Mouse (Mus musculus) T-helper 1 cell (primary cell): ENCODE measurements at regions not wholly inside any gene's neighbourhood (a gene's known extent, or its start where the extent isn't known, plus 50 kb on each side); places are given as distances from the start of the nearest gene placed in this dataset.

ENCODE experiments used
- in situ Hi-C: fragments of 300-600 bp; cut with MboI, MseI; formaldehyde crosslinking; loops from one replicate; pipeline ENCODE4 v1.15.1; 2025; ENCODE audit warnings: high pct_unique_total_duplicates

DNA sequence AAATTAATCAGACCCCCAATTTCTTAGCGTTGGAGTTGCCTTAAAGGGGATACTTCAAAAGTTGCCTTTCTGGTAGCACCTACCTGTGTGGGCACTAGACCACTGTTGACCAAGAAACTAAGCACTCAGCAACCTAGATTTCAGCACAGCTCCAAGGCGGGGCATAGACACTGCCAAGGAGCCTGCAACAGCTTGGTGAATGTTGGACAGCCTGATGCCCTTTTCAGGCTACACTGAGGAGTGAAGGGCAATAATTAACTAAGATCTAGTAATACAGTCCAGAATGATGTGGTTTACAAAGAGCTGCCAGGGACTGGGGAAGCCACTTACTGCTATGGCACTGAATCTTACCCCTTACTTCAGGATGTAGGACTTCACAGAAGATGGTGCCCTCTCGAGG, 304.9 kb downstream of the Satb1 start:
- in situ Hi-C loops = no loop called here

DNA sequence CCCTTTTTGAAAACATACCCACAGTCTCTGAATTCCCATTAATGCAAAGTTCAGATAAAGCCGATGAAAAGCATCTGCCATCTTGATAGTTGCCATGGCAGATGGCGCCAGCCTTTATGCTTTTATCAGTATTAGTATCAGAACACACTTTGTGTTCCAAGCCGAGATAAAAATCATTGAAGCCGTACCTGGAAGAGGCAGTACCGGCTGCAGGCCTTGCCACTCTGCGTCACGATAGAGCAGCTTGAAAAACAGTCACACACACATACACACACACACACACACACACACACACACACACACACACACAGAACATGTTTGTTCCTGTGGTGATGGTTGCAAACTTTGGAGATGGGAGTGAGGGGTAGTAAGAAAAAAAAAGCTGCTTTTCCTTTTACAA, 306.2 kb downstream of the Satb1 start:
- in situ Hi-C loops = no loop called here

DNA sequence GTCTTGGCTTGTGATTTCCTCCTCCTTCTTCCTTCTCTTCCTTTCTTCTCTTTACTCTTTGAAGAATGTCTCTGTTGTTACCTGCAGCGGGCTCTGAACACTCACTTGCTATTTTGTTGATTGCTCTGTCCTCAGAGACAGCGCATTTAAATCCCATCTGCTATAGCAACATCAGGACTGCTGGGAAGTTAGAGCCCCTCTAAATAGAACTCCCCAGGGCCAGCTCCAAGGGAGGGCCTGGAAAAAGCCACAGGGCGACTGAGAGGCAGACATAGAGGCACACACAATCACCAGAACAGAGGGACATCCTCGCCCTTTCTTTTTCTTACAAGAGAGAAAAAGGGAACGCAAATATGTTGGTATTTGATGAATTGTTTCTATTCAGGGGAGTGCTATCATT, 306.6 kb downstream of the Satb1 start:
- in situ Hi-C loops = no loop called here

DNA sequence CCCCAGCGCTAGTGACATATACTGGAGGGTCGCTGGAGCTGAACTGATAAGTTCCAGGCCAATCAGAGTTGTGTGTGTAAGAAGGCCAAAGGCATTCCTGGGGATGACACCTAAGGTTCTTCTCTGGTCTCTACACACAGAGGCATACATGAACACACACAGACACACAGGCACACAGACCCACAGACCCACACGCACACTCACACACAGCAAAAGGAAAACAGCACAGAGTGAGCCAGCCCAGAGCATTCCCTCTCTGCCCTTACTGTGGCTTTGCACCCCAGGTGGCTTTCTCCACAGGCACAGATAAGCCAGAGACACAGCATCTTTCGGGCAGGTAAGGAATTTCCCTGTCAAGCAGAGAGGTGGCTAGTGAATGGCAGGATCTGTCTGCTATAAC, 307.1 kb downstream of the Satb1 start:
- in situ Hi-C loops = no loop called here

DNA sequence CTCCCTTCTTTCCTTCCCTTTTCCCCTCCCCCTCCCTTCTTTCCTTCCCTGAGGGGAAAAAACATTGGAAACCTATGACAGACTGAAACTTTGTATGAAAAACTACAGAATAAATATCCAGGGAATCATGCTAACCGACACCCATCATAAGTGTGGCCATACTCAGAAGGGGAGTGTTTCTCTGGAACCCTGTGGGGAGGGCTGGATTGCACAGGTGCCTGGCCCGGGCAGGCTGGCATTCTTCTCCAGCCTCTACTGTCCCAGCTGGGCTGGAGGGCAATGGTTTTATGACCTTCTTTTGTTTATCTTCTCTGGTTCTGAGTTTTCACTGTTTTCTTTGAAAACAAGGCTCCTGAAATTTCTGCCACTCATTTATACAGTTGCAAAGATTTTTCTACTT, 307.9 kb downstream of the Satb1 start:
- in situ Hi-C loops = no loop called here

DNA sequence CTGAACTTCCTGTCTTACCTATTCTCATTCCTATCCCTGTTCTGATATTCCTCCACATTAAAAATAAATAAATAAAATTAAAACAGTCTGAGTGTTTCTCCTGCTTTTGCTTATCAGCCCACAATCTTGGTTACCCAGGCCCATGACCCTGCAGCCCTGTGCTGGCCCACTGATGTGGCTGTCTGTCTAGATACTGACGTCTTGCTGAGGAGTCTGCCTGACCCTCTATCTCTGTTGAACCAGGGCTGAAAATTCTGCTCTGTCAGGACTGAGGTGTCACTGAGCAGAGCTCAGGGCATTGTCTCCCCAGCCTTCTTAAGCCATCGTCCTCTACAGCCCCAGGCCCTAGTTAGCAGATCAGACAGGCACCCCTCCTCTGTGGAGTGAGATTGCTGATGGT, 321.2 kb downstream of the Satb1 start:
- in situ Hi-C loops = no loop called here

DNA sequence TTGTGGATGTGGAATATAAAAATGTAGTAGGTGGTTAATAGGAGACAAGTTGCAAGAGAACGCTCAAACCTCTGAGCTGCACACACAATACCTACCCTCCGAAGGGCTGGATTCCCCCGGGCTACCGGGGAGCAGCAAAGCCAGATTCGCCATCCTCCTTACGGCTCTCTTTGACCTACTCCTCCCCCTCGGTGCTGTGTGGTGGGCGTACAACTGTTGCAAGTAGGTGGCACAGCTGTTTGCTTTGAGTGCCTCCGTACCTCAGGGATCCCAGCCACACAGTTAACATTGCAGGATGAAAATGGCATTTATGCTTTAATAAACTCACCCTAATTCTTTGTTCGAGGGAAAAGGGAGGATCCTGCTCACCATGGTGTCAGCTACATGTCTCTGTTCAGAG, 321.6 kb upstream of the Tbc1d5 start:
- in situ Hi-C loops = no loop called here

DNA sequence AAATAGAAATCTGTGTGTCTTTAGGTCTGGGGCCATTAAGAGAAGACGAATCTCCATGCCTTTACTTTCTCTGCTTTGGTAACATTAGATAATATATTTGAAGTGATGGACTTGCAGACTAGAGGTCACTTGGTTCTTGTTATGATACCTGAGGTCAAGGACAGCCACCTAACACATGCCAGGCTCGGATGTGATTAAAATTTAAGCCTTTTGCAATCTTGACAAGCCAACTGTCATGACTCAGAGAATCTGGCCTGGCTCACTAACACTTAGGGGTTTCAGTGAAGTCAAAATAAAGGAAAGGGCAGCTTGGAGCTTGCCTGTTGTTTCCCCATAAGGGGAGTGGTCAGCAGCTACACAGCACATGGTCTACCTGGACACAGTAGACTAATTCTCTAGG, 320.4 kb upstream of the Tbc1d5 start:
- in situ Hi-C loops = no loop called here

DNA sequence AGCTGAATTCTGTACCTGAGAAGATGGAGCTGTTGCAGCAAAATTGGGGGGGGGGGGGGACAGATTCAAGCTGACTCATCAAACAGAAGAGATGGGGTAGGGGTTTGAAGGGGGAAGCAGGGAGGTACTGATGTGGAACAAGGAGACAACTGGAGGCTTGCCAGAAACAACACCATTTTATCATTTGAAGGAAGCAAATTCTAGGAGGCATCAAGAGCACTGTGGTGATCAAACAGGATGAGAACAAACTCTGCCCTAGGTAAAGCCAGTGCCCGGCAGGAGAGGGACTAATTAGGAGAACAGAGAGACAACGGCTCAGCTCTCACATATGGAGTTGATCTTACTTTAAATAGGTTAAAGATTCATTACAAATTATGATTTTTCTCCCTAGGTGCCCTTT, 315.9 kb upstream of the Tbc1d5 start:
- in situ Hi-C loops = no loop called here

DNA sequence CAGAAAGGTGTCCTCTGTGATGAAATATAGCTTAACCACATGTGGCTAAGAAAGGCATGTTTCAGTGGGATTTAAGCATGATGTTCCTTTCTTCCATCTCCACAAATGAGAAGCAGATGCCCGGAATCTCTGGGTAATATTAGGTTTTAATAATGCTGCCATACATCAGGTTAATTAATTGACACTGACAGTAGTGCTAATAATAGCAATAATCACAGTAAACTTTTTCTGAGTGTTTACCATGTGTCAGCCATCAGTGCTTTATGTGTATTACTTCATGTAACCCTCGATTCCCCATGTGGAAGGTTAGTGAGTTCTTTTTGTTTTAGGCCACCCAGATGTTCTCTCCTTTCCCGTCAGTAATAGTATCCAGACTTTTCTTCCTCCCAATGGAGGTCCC, 310.2 kb upstream of the Tbc1d5 start:
- in situ Hi-C loops = no loop called here

DNA sequence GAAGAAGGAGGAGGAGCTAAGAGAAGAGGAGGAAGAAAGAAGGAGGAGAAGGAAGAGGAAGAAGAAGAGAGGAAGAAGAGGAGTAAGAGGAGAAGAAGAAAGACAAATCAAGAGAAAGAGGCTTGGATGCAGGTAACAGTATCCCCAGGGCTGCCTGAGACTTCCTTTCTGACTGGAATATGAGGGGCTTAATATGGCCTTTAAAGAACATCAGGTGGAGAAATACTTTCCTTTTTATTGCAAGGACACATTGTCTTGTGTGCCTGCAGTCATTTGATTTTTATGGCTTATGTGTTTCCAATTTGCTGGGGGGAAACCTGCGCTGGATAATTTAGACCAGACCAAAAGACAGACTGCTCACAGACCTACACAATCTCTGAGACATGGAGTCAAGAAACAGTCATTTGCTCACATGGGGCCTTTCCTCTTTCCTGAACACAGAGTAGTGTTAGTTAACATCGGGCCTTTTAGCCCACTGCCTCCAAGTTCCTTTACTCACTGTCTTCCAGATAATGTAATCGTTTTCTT, 308.8 kb upstream of the Tbc1d5 start:
- in situ Hi-C loops = no loop called here

DNA sequence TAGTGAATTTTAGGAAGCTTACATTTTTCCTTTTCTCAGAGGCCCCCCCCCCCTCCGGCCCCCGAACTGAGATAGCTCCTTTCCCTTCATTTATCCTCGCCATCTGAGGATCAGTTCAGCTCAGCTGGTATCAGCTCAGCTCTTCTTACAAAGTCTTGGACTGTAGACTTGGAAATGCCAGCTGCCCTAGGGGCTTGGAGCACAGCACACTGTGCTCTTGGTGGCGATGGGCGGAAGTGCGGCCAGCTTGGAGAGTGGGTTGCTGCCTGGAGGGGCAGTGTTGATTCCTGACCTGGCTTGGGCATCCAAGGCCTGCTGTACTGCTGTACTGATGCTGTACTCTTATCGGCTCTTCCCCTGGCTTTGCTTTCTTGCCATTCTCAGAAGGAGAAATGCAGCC, 298.7 kb upstream of the Tbc1d5 start:
- in situ Hi-C loops = no loop called here

DNA sequence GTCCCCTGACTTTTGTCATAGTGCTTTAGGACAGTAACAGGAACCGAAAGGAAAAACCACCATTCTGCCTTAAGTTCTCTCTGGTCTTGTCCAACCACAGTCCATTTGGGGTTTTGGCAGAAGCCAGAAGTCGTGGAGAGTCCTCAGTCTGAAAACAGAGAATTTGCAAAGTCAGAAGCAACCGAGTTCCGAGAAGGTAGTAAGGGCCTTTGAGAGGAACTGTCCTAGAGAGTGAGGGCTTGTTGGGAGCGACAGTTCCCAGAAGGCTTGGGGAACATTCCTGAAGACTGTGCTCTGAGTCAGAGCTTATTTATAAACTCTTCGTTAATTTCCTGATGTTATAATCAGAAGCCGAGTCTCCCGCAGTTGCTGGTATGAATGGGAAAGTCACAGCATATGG, 298.3 kb upstream of the Tbc1d5 start:
- in situ Hi-C loops = no loop called here

DNA sequence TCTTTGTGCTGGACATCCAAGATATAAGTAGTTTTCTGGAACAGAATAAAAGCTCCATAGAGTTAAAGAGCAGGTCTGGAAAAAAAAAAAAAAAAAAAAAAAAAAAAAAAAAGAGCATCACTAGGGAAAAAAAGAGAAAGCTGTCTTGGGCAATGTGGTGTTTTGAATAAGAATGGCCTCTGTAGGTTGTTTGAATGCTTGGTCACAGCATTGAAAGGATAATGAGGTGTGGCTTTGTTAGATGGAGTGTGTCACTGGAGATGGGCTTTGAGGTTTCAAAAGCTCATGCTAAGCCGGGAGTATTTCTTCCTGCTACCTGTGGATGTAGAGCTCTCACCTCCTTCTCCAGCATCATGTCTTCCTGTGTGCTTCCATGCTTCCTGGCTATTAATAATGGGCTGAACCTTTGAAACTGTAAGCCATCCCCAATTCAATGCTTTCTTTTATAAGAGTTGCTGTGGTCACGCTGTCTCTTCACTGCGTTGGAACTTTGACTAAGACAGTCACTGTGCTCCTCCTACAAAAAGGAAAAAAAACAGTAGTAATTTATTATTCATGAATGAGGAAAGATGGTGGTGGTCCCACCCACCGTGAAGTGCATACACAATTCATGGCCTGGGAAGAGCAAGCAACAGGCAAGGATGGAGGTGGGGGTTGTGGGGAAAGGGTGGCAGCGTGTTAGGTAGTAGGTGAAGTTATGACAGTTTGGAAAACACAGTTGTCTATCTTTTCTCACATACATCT, 283.2 kb upstream of the Tbc1d5 start:
- in situ Hi-C loops = no loop called here

DNA sequence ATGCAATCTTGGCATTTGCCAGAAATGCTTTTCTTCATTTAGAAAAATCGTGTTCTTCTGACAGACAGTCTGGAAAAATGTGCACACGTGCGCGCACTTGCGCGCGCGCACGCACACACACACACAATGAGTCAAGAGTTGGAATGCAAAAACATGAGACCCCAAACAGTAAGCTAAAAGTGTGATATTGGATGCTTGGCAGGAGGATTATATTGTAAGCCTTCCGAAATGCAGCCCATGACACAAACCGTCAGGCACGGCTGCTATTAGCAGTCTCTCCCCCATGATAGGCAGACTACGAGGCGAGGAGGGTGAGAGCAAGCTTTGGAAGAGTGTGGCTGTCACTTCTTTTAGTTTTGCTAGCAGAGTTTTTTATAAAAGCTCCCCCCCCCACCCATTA, 282.1 kb upstream of the Tbc1d5 start:
- in situ Hi-C loops = no loop called here

DNA sequence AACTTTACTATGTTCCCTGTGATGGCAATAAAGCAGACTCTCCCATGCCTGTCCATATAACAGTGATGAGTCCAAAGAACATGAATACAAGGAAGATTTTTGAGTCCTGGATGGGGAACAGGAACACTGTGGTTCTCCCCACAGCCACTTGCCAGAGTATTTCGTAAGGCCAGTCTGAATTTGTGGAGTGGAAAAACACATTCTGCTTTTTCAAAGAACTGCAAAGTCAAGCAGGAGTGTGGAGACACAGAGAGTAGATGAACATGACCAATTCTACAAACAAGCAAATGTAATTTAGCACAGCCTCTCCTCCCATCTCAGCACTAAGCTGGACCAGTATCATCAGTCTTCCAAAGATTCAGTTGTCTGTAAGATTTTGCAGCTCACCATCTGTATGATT, 280.0 kb upstream of the Tbc1d5 start:
- in situ Hi-C loops = no loop called here

DNA sequence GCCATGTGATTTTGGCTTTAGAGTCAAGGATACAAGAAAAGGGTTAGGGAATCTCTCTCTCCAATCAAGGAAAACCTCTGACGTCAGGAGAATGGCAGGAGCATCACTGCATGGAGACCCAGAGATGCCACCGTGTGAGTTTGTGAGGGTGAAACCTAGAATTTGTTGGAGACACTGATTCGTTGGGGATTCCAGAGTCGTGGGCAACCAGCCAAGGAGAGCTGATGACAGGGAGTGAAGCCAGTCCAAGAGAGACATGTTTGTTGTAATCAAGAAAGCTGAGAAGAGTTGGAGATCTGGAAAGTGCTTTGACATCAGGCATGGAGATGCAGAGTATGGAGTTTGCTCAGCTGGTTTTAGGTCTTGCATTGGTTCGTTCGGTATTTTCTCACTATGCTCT, 236.6 kb upstream of the Tbc1d5 start:
- in situ Hi-C loops = no loop called here

DNA sequence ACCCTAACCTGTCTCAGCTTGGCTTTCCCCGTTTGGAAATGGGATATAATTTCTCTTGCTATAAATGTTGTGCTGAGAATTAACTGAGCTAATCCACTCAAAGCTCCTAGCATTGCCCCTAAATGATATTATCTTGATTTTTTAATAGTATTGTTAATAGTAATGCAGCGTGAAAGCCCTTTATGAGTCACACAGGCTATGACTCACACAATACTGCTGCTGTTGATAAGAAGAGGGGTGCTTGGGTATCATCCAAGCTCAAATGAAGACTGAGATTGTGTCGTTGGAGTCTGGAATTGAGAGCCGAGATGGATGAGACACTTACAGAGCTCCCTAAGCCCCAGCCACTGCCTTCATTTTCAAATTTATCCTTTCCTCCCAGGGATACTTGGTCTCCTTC, 235.2 kb upstream of the Tbc1d5 start:
- in situ Hi-C loops = no loop called here

DNA sequence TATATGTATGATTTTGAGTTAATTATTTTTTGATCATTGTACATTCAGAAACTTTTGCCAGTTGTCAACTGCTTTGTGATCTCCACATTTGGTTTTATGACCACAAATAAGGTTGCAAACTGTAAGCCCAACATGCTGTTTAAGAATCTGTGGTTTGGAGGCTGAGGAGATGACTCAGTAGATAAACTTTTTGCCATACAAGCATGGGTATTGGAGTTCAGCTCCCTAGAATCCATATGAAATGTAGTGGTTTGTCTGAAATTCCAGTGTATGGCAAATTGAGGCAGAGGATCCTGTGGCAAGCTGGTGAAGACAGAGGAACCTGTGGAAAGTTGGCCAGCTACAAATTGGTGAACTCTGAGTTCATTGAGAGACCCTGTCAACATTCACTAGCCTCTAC, 234.6 kb upstream of the Tbc1d5 start:
- in situ Hi-C loops = no loop called here

DNA sequence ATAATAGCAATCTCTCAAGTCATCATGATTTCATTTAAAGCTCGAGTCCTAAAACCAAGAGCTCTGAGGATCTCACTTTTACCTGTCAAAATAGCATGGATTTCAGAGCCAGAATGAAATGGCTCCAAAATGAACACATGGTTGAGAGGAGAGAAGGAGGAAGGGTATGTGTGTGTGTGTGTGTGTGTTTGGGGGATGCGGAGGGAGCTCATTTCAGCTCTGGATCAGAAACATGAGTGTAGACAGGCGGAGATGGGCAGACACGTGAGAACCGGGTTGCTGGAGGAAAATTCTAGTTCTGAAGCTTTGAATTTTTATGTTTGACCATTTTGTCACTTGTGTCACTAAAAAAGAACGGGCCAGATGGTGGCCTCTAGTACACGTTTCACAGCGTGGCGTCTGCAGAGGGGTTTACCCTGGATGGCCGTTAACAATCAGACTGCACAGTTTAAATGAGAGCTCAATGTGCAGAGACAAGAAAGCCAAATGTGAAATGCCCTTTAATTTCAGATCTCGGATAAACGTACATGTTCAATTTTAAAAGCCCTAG, 232.5 kb upstream of the Tbc1d5 start:
- in situ Hi-C loops = no loop called here

DNA sequence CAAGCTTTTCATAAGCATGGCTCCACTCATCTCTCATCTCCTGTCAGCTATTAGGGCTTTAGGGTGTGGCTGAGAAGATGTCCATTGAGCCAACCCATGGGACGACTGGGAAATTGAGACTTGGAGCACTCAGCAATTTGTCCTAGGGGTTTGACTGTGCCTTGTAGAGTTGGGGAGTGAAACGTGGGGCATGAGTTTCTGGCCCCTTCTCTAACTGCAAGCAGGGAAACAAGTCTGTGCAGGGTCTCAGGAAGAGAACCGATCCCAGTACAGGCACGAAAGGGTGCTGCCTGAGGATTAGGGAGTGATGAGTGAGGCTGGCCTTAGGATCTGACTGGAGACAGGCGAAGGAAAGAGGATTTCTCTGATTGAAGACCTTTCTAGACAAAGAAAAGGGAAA, 229.7 kb upstream of the Tbc1d5 start:
- in situ Hi-C loops = no loop called here

DNA sequence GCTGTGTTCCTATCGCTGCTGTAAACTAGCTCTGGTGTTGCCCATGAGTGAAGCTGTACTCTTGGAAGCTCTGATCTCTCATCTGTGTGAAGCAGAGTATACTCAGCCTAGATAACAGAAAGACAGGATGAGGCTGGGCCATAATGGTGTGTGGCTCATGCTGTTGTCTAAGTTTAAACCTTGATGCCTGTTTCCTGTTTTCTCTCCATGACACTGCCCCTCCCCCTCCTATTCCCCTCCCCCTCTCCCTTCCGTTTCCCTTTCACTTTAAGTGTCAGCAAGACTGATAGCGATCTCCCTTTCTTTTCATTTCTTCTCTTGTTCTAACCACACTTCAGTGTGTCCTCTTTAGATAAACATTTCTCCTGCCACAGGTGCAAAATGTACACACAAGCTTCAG, 229.2 kb upstream of the Tbc1d5 start:
- in situ Hi-C loops = no loop called here

DNA sequence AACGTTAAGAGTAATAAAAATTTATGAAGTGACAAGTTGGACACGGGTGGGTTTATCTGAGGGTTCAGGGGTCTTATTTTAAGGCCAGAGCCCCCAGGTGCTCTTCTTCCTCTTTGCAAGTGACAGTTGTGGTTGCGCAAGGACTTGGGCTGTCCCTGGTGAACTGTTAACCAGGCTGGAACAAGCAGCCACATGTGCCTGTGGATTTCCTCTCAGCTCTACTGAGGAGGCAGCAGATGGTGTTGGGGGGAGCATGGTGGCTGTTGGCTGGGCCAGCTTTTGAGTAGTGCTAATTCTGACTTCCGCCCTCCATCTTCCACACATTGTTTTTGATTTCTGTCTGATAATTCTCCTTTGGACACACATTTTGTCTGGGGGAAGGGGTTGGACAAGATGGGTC, 227.9 kb upstream of the Tbc1d5 start:
- in situ Hi-C loops = no loop called here

DNA sequence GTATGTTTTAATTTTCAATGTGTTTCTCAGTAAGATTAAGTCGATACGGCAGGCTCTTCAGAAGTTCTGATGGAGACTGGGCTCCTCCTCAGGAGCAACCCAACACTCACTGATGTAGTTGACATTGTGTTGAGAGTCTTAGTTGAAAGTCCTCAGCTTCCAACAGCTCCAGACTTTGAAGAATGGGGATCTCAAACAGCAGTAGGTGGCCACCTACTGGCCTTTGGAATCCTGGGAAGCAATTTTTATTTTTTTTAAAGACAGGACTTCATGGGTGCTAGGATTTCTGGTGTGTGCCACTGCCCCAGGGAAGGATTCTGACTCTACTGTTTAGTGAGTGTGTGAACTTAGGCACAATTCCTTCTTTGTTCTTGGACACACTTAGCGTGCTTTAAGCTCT, 225.9 kb upstream of the Tbc1d5 start:
- in situ Hi-C loops = no loop called here
